Mouse (Mus musculus) embryonic facial prominence, embryonic 10.5 days (tissue): ENCODE measurements around the gene Foxf2. TPM values are rescaled to one million over a fixed set of nuclear protein-coding genes. Genes with fewer than 3 reads are reported as not detected.
A peak's percentile ranks its signal among the peaks of the same experiment; 100 is the strongest.

Experiments
- DNase-seq: peaks from one replicate; pipeline ENCODE4 v3.0.0-alpha.2; 2017; ENCODE audit warnings: low spot score
- H3K27ac ChIP-seq: fragments of 300-500 bp; sonication (generic); replicated peaks from 2 replicates; pipeline ENCODE4 v1.5.1; 2016; ENCODE audit warnings: mild to moderate bottlenecking
- H3K27me3 ChIP-seq: fragments of 300-500 bp; sonication (generic); replicated peaks from 2 replicates; pipeline ENCODE4 v1.6.1; 2016; ENCODE audit warnings: low read depth, mild to moderate bottlenecking; ENCODE audit not compliant: poor library complexity, severe bottlenecking
- H3K36me3 ChIP-seq: fragments of 300-500 bp; sonication (generic); replicated peaks from 2 replicates; pipeline ENCODE4 v1.6.1; 2016; ENCODE audit warnings: mild to moderate bottlenecking, moderate library complexity
- H3K4me1 ChIP-seq: fragments of 300-500 bp; sonication (generic); 2 replicates; pipeline ENCODE4 v1.6.1; 2016
- H3K4me3 ChIP-seq: fragments of 300-500 bp; sonication (generic); 2 replicates; pipeline ENCODE4 v1.5.1; 2016; ENCODE audit warnings: mild to moderate bottlenecking, moderate library complexity
- H3K9me3 ChIP-seq: fragments of 300-500 bp; sonication (generic); 2 replicates; pipeline ENCODE4 v1.6.1; 2016; ENCODE audit warnings: mild to moderate bottlenecking
- WGBS: fragments of 180-500 bp; shearing (Covaris S2); methylation state at CpG from one replicate; pipeline ENCODE4 v1.1.7; 2016; 5-methylcytosine and 5-hydroxymethylcytosine counted together
- microRNA-seq: library from miRNA; unstranded; fragments of <30 nt; microRNA quantifications from one replicate; pipeline ENCODE4, GENCODE M21; 2017
- polyA plus RNA-seq: library from polyadenylated mRNA; unstranded; fragments of >200 nt; fragmentation: Nextera tagmentation; extraction: Ambion mirVana; gene quantifications from 2 replicates; pipeline ENCODE4 v1.2.1, GENCODE M21; 2016

Foxf2 gene
- polyA plus RNA-seq, 1 experiment from 2014 or later: 12.8 TPM

DNA sequence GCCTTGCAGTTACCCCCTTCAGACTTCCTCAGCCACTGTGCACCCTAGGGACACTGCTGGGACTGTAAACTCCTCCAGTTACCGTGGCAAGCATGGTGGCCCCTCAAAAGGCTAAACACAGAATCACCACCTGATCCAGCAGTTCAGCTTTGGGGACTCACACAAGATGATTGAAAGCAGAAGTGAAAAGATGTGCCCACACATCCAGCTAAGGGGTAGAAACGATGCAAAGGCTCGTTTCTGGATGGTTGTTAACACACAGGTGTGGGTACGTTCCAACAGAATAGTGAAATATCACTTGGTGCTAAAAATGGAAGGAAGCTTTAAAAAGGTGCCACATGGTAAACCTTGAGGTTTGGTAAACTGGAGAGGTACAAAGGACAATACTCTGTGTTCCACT is 32.6 kb downstream of the Foxf2 start:
- no peaks in the 10 kb centered on the region for H3K9me3 ChIP-seq
- no peak for DNase-seq
- no peak overlapping the region for H3K27ac ChIP-seq
- H3K4me3 ChIP-seq: no peak overlapping the region
- peaks cover 5% of the 10 kb centered on the region; the same call in 1 of the 2 replicates for H3K4me1 ChIP-seq
- H3K36me3 ChIP-seq: no peaks in the 10 kb centered on the region
- H3K27me3 ChIP-seq: peaks cover 29% of the 10 kb centered on the region
- WGBS: 85% methylated on average over 4 of the region's 4 CpGs

DNA sequence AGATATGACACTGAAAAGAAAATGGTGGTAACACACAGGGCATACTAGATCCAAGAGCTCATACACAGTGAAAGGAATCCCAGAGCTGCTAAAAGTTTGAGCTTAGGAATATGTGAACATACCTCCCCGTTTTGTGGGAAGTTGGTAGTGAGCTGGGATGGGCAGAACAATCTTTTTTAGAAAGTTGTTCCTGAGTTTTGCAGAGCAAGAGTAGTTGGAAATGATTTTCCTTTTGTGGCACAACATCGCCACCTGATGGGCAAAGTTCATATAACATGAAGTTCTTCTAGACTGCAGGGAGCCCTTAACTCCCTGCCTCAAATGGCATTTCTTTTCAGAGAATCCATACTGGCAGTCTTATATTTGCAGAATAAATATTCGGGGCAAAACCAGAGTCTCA is 33.3 kb downstream of the Foxf2 start:
- Histone ChIP-seq H3K9me3 (no peaks in the 10 kb centered on the region), H3K4me1 (peaks cover 5% of the 10 kb centered on the region; the same call in 1 of the 2 replicates), H3K4me3 (no peak overlapping the region), H3K27ac (no peak overlapping the region), H3K27me3 (peaks cover 26% of the 10 kb centered on the region), H3K36me3 (no peaks in the 10 kb centered on the region)
- peak; percentile 70 for DNase-seq
- WGBS: 6% methylated on average over 3 of the region's 3 CpGs

DNA sequence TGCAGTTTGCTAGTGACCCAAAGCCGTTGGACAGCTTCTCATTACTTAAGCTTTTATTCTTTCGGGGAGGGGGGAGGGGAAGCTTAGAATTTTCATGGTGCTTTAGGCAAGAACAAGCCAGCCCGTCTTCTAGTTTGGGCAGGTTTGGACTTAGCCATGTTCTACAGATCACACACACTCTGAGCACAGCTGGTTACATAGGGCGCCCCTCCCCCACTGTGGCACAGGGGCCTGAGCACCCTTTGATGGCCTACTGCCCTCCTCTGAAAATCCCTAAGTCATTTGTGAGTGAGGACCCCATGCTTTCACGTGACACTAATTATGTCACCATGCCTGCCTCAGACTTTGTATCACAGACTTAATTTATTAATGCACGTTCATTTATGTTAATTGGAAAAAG is 35.6 kb downstream of the Foxf2 start:
- Histone ChIP-seq H3K4me3 (no peak overlapping the region), H3K36me3 (no peaks in the 10 kb centered on the region), H3K27ac (no peak overlapping the region), H3K4me1 (peaks cover 5% of the 10 kb centered on the region; the same call in 1 of the 2 replicates), H3K27me3 (peaks cover 25% of the 10 kb centered on the region), H3K9me3 (no peaks in the 10 kb centered on the region)
- no peak for DNase-seq
- WGBS: 51% methylated on average over 6 of the region's 6 CpGs

DNA sequence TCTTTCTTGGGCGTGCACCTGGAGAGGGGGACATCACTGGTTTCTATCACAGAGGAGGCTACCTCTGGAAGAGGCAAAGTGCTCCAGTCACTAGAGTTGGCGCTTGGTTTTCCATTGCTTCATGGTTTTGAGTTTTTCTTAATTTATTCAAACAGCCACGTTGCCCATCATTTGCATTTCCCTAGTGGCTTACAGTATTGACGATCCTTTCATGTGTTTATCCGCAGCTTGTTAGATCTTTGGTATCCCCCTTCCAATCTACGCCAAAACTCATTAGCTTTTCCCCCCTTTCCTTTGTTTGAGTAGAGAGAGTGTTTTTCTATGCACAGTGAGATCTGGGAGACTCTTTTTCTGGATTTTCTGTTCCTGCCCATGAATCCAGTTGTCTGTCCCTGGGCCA is 39.8 kb downstream of the Foxf2 start:
- H3K4me1 ChIP-seq: peaks cover 5% of the 10 kb centered on the region; the same call in 1 of the 2 replicates
- DNase-seq: no peak
- H3K9me3 ChIP-seq: no peaks in the 10 kb centered on the region
- WGBS: 79% methylated on average over 6 of the region's 6 CpGs
- no peak overlapping the region for H3K27ac ChIP-seq
- H3K27me3 ChIP-seq: peaks cover 2% of the 10 kb centered on the region
- H3K36me3 ChIP-seq: no peaks in the 10 kb centered on the region
- no peak overlapping the region for H3K4me3 ChIP-seq

DNA sequence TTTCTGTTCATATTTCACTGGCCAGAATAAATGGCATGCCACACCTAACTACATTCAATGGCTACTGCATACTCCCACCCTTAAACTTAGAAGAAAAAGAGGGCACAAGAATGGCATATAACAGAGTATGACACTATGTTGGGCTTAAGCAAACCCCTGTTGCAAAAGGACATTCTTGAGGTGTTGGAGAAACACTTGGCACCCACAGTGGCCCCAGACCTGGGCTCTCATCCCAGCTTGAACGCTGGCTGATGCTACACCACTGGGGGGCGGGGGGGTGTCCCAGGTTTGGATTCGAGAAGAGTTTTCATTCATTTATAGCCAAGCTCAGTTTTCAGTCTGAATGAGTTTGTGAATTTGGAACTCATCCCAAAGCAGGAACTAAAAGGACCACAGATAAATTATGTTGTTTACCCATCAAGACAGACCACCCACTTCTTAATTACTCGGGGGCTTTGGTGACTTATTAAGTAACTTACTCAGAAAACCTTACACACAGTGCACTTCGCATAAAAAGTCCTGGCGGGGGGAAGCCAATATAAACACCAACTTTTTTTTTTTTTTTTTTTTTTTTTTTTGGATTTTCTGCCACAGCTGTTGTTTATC is 42.4 kb downstream of the Foxf2 start:
- no peak for DNase-seq
- 76% methylated on average over 6 of the region's 6 CpGs for WGBS
- H3K27ac ChIP-seq: no peak overlapping the region
- no peaks in the 10 kb centered on the region for H3K27me3 ChIP-seq
- no peaks in the 10 kb centered on the region for H3K4me1 ChIP-seq
- no peaks in the 10 kb centered on the region for H3K36me3 ChIP-seq
- H3K4me3 ChIP-seq: no peak overlapping the region
- no peaks in the 10 kb centered on the region for H3K9me3 ChIP-seq

DNA sequence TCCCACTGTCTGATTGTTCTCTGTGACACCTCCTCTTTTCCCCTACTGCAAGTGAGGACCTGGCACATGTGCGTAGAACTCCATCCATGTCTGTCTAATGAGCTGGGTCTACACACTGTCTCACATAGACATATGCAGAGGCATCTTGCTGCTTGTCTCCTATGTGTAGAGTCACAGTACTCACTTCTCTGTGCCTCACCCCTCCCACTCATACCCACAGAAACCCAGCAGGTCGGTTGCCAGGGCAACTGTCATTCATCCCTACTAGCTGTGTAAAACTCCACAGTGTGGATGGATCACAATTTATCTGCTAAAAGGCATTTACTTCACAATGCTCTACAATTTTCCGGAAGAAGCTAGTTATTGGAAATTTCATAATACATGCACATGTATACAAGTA is 46.5 kb downstream of the Foxf2 start:
- Histone ChIP-seq H3K4me1 (no peaks in the 10 kb centered on the region), H3K9me3 (no peaks in the 10 kb centered on the region), H3K36me3 (no peaks in the 10 kb centered on the region), H3K27ac (no peak overlapping the region), H3K4me3 (no peak overlapping the region), H3K27me3 (no peaks in the 10 kb centered on the region)
- no peak for DNase-seq
- WGBS: 88% methylated on average over 3 of the region's 3 CpGs

Small RNA genes within 50 kb of the gene (microRNA-seq; reads per million reads assigned to microRNA genes)
- not detected for gene Gm27516

Other genes starting within 250 kb of the Foxf2 start
- gene Foxq1, start 69.7 kb upstream of the Foxf2 start, polyA plus RNA-seq: 0.52 and 0.70 TPM in 2 replicates
- gene A530084C06Rik, start 66.5 kb upstream of the Foxf2 start, polyA plus RNA-seq: not detected in 2 replicates
- 3.3 and 4.1 TPM in 2 replicates for gene Foxc1, start 180.8 kb downstream of the Foxf2 start, polyA plus RNA-seq